Mouse (Mus musculus) left cerebral cortex, postnatal 4 days (tissue): ENCODE measurements around the gene Scmh1. TPM values are rescaled to one million over a fixed set of nuclear protein-coding genes. Genes with fewer than 3 reads are reported as not detected.
"Not testable (repeated sequence)": the region's sequence is repeated elsewhere in the genome, so short reads cannot be mapped to it uniquely, and the experiment has no call there.

Experiments
- DNase-seq: peaks from one replicate; pipeline ENCODE4 v3.0.0-alpha.2; 2022
- intact Hi-C: fragments of 180-260 bp; cut with DNase I; formaldehyde crosslinking; loops from one replicate; pipeline ENCODE4 v1.15.1; 2025
- total RNA-seq, 2 experiments: library from RNA; stranded (reverse); gene quantifications; 2 replicates each; pipeline ENCODE4 v1.2.3; 2021

The Scmh1 gene
- total RNA-seq = 100 to 1,000 TPM; 126 to 134 TPM

GRCm38 (mm10) chr4:120405144-120405805, at the start of gene Scmh1:
Gene Scmh1 (plus strand): TSS chr4:120405281.
- DNase-seq = peak; percentile 88
- intact Hi-C loops = no loop called here

GRCm38 (mm10) chr4:120360011-120360521, 45.0 kb upstream of the Scmh1 start:
- no peak for DNase-seq
- intact Hi-C loops = no loop called here

GRCm38 (mm10) chr4:120364729-120365128, 40.4 kb upstream of the Scmh1 start:
- DNase-seq = peak; percentile 41
- intact Hi-C loops = loop anchor here (5.0 kb wide), 1 partner anchor 137 kb away; no protein-coding TSS in a partner anchor

- intact Hi-C loops = loop anchor here (5.0 kb wide), 1 partner anchor 138 kb away; no protein-coding TSS in a partner anchor
These were observed 39.6 kb upstream of the Scmh1 start for GRCm38 (mm10) chr4:120365456-120365855.

GRCm38 (mm10) chr4:120368031-120368430, 37.0 kb upstream of the Scmh1 start:
- intact Hi-C loops = loop anchor here (5.0 kb wide), 1 partner anchor 141 kb away; no protein-coding TSS in a partner anchor
- no peak for DNase-seq

More at GRCm38 (mm10) chr4:120365456-120365855, 39.6 kb upstream of the Scmh1 start:
- DNase-seq = no peak

- peak; percentile 80 for DNase-seq
- intact Hi-C loops = loop anchor here (5.0 kb wide), 1 partner anchor 141 kb away; no protein-coding TSS in a partner anchor
These were observed 36.4 kb upstream of the Scmh1 start for GRCm38 (mm10) chr4:120368663-120369062.

GRCm38 (mm10) chr4:120369156-120369555, 35.9 kb upstream of the Scmh1 start:
- DNase-seq = peak; percentile 46
- intact Hi-C loops = loop anchor here (5.0 kb wide), 1 partner anchor 142 kb away; no protein-coding TSS in a partner anchor

- DNase-seq = peak; percentile 45
- intact Hi-C loops = loop anchor here (5.0 to 10.0 kb wide), 2 partner anchors 143 to 235 kb away; no protein-coding TSS in a partner anchor
These were observed 35.2 kb upstream of the Scmh1 start for GRCm38 (mm10) chr4:120369861-120370366.

GRCm38 (mm10) chr4:120372838-120373237, 32.2 kb upstream of the Scmh1 start:
- DNase-seq = no peak
- intact Hi-C loops = loop anchor here (10.0 kb wide), 1 partner anchor 238 kb away; no protein-coding TSS in a partner anchor

- intact Hi-C loops = loop anchor here (10.0 kb wide), 1 partner anchor 239 kb away; no protein-coding TSS in a partner anchor
- DNase-seq = no peak
These were observed 31.3 kb upstream of the Scmh1 start for GRCm38 (mm10) chr4:120373813-120374212.

- peak; percentile 66 for DNase-seq
- intact Hi-C loops = no loop called here
These were observed 24.2 kb upstream of the Scmh1 start for GRCm38 (mm10) chr4:120380811-120381391.

- no peak for DNase-seq
- intact Hi-C loops = no loop called here
These were observed 19.6 kb upstream of the Scmh1 start for GRCm38 (mm10) chr4:120385496-120385895.

GRCm38 (mm10) chr4:120387496-120387895, 17.6 kb upstream of the Scmh1 start:
- DNase-seq = peak; percentile 48
- intact Hi-C loops = no loop called here

GRCm38 (mm10) chr4:120387968-120388367, 17.1 kb upstream of the Scmh1 start:
- no peak for DNase-seq
- intact Hi-C loops = no loop called here

GRCm38 (mm10) chr4:120388998-120389542, 16.0 kb upstream of the Scmh1 start:
- DNase-seq = no peak
- intact Hi-C loops = no loop called here

- intact Hi-C loops = no loop called here
- DNase-seq = no peak
These were observed 15.5 kb upstream of the Scmh1 start for GRCm38 (mm10) chr4:120389546-120389945.

GRCm38 (mm10) chr4:120391591-120391990, 13.5 kb upstream of the Scmh1 start:
- no peak for DNase-seq
- intact Hi-C loops = no loop called here

GRCm38 (mm10) chr4:120392341-120392740, 12.7 kb upstream of the Scmh1 start:
- intact Hi-C loops = no loop called here

GRCm38 (mm10) chr4:120392748-120393147, 12.3 kb upstream of the Scmh1 start:
- intact Hi-C loops = no loop called here

More at GRCm38 (mm10) chr4:120392341-120392740, 12.7 kb upstream of the Scmh1 start:
- DNase-seq = no peak

GRCm38 (mm10) chr4:120400251-120400650, 4.8 kb upstream of the Scmh1 start:
- intact Hi-C loops = no loop called here
- no peak for DNase-seq

More at GRCm38 (mm10) chr4:120392748-120393147, 12.3 kb upstream of the Scmh1 start:
- DNase-seq = no peak

GRCm38 (mm10) chr4:120402105-120402504, 3.0 kb upstream of the Scmh1 start:
- intact Hi-C loops = not testable (repeated sequence)

More at GRCm38 (mm10) chr4:120402105-120402504, 3.0 kb upstream of the Scmh1 start:
- DNase-seq = not testable (repeated sequence)
